Mouse (Mus musculus) left cerebral cortex, adult 8-10 months (tissue): ENCODE results near the gene Ccdc80. TPM values are rescaled to one million over a fixed set of nuclear protein-coding genes. Genes with fewer than 3 reads are reported as not detected.

ENCODE experiments used
- DNase-seq, 2 experiments: peaks; one replicate each; pipeline ENCODE4 v3.0.0; 2022; ENCODE audit warnings: low spot score in 2 of 2
- total RNA-seq, 4 experiments: library from RNA; stranded (reverse); gene quantifications; 2 replicates each; pipeline ENCODE4 v1.2.4; 2022

Ccdc80 gene
- 1 to 10 TPM; 5.0 to 7.5 (median 6.3) TPM for total RNA-seq

DNA sequence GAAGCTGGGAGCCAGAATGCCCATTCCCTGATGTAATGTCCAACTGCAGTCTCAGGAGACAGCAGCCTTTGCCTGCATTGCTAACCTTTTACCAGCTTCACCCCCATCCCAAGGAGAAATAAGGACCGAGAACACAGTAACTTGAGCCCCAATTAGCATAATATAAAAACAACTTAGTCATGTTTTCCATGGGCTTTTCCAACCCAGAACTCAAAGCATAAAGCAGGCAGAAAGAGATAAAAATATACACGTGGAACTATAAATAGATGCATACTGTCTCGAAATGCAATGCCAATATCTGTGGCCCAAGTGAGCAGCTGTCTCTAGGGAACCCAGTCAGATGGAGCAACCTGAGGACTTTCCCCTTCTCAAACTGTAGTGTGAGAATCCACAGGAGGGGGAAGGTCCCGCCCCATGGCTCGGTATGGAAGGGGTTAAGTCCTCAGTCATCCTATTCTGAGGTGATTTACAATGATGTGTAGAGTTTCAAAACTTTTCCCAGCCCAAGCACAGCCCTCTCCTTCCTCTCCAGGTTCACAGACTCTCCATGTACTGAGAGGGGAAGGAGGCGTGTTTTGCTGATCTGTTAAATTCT, at the start of gene Ccdc80:
Gene Ccdc80, plus strand, starts transcription at position 266 of the 595 bp plus-strand sequence.
- no peak for DNase-seq

- no peak for DNase-seq
Measured at GRCm38 (mm10) chr16:45044844-45045243, 48.4 kb upstream of the Ccdc80 start.

- no peak for DNase-seq
Measured at GRCm38 (mm10) chr16:45057222-45057621, 36.0 kb upstream of the Ccdc80 start.

DNA sequence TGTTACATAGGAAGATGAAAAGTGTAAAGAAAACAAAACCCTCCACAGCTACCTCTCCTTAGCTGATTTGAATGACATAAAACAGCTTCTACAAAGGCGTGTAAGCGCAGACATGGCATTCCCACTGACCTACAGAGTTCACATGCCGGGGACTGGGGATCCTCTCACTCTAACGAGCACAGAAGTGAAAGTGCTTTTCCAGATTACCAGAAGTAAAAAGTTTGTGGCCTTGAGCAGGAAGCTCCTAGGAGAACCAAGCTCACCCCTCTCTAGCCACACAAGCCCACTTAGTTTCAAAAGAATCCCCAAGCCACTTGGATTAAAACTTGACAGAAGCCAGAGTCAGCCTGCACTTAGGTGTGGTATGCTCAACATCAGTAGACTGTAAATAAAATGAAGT, 35.3 kb upstream of the Ccdc80 start:
- no peak for DNase-seq

GRCm38 (mm10) chr16:45061140-45061539, 32.1 kb upstream of the Ccdc80 start:
- no peak for DNase-seq

GRCm38 (mm10) chr16:45070383-45071083, 22.7 kb upstream of the Ccdc80 start:
- no peak for DNase-seq

DNA sequence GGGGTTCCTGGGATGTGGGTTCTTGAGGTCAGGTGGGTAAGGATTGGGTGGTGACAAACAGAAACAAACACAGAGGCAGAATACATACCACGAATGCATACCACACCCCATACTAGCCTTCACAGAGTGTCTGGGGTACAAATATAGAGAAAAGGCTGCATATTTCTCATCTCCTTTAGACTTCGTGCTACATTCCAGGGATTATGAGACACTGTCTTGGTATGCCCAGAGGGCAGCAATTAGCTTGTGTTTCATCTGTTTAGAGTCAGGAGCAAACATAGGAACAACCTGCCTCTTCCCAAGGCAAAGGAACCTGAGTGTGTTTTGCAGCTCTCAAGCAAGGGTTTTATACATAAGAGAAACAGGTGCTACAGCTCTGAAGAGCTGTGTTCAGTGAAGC, 21.8 kb upstream of the Ccdc80 start:
- no peak for DNase-seq

DNA sequence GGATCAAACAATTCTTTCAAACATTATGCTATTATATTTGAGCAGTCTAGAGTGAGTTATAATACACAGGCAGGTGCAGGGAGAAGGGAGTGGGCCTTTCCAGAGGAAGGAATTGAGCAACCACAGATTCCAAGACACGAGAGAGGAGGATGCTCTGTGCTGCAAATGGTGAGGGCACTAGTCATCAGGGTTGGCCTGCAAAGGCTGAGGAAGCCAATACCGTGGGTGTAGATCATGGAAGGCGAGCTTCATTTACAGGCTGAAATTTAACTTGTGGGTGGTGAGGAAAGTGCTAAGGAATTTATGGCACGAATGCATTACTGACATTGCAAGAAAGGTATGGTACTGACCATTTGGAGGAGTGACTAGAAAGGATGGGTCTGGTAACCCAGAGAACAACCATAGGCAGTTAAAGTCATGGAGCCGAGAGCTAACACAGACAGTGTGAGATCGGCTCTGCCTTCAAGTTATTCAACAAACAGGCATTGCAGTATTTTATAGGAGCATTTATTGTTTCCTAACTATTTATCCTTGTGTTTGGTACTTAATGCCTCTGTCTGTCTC, 15.6 kb upstream of the Ccdc80 start:
- DNase-seq, result no peak

DNA sequence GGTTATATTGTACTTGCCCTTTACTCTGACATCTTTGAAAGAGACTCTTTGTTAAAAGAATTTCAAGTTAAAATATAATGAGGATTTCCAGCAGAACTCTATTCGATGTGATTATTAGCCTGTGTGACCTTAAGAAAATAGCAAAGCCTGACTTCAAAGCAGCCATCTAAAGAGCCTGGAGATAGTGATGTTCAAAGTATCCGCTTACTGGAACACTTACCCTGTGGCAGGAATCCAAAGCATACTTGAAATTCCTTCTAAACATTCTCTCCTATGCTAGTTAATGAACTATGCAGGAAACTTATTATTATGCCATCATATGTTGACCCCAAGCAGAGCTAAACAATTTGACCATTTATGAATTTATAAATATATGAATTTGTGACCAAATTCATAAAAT, 13.9 kb upstream of the Ccdc80 start:
- DNase-seq, result no peak

DNA sequence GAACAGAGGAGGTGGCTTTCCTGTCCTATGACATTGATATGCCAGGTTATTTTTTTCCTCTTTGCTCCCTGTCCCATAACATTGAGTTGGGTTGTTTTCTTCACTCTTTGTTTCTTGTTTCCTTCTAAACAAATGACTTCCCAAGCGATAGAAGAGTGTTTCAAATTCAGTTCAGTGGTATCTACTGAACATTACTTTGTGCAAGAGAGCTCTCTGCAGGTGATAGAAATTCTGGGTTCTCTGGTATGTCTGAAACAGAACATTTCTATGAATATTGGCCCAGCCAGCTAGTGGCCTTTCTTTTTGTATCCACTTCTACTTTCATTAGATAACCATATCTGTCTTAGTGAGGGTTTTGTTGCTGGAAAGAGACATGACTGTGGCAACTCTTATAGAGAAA, 4.4 kb upstream of the Ccdc80 start:
- DNase-seq, result no peak

DNA sequence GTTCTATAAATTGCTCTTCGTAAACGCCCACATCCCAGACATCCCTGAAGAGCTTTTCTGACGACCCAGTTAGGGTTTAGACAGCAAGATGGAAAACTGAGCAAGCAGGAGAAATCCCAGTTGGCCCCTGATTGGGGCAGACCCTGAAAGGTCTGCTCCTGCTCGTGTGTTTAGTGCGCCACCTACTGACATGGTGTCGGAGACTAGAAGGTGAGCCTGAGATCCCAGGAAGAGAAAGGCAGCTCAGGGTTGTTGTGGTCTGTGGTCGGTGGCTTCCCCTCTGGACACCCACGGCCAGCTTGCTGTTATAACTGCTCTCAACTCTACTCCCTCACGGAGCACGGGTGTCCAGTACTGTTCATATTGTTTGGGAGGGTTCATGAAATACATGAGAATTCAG, 3.2 kb upstream of the Ccdc80 start:
- DNase-seq, result peak; percentile 45 to 57

- DNase-seq, result no peak
Measured at GRCm38 (mm10) chr16:45094136-45094756, 1.0 kb downstream of the Ccdc80 start.

GRCm38 (mm10) chr16:45095030-45095429, 1.8 kb downstream of the Ccdc80 start:
- DNase-seq, result no peak

GRCm38 (mm10) chr16:45095561-45096482, 2.6 kb downstream of the Ccdc80 start:
- no peak for DNase-seq

DNA sequence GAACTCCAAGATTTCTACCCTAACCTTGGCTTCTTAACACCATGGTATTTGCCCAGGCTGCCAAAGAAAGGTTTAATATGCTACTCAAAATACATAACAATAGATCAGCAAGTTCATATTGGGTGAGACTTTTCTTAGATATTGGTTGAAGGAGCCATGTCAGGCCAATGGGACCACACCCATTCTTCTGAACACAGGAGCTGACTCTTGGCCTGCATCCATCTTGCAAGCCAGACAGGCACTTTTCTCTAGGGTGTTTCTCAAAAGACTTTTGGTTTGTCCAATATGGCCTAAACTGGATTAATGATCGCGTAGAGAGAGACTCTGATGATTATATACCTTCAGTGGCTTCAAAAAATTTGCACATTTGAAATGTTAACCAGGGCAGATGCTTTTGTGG, 4.3 kb downstream of the Ccdc80 start:
- no peak for DNase-seq

GRCm38 (mm10) chr16:45098186-45098885, 5.1 kb downstream of the Ccdc80 start:
- DNase-seq, result no peak

- DNase-seq, result no peak
Measured at GRCm38 (mm10) chr16:45098886-45099210, 5.6 kb downstream of the Ccdc80 start.

- DNase-seq, result no peak
Measured at GRCm38 (mm10) chr16:45100892-45101291, 7.7 kb downstream of the Ccdc80 start.

DNA sequence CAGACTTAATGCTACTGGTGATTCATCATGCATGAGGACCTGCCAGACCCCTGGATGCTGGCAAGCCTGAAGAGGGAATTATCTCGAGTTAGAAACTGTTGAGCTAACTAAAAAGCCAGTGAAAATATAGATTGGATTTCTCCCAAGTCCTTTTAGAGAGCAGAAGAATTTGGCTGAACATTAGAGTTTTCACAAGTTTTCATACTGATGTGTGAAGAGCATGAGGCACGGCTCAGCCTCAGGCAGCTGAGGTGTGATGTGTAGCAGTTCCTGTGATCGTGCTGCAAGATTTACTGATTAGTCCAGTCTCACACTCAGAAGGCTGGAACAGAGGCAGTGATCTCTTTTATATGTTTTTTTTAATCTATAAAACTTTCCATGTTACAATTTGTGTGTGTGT, 11.8 kb downstream of the Ccdc80 start:
- peak in 1 of 2 experiments; percentile 36 for DNase-seq

DNA sequence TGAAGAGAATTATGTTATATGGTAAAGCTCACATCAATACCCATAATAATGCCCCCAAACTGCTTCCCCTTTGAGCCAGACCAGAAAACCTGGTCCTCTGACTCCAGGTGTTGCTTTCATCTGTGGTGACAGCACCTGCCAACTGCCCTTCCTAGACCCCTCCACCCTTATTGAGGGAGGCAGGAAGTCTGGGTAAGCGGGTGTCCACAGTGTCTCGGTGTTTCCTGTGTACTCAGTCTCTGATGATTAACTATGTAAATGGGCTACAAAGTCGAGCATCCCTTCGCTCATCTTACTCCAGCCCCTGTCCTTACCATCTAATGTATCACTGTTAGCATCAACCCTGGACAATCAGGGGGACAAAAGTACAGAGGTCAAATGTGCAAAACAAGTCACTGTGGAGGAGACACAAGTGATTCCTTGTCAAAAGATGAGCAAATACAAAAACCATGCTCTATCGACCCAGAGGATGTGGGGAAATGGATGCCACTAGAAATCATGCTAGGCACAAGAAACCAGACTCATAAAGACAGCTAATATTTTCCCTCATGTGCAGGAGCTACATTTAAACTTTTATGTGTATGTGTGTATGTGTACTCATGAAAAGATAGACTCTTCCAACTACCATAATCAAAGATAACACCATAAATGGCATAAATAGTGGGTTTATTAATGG, 15.1 kb downstream of the Ccdc80 start:
- no peak for DNase-seq
